Mouse (Mus musculus) stomach, embryonic 16.5 days (tissue): ENCODE data around the gene Cit. TPM values are rescaled to one million over a fixed set of nuclear protein-coding genes. Genes with fewer than 3 reads are reported as not detected.

Experiments used
- ATAC-seq: fragments of 200-750 bp; cut with Nextera tagmentation; 2 replicates; pipeline ENCODE4 v1.8.0; 2017; ENCODE audit warnings: moderate number of reproducible peaks, moderate TSS enrichment; ENCODE audit not compliant: insufficient read depth, low FRiP score
- H3K27ac ChIP-seq: fragments of 300-500 bp; sonication (generic); 2 replicates; pipeline ENCODE4 v1.5.1; 2014; ENCODE audit warnings: low read length
- H3K27me3 ChIP-seq: fragments of 300-500 bp; sonication (generic); 2 replicates; pipeline ENCODE4 v1.6.1; 2014; ENCODE audit warnings: low read length, control low read depth, mixed read lengths; ENCODE audit not compliant: control insufficient read depth, insufficient read depth
- H3K36me3 ChIP-seq: fragments of 300-500 bp; sonication (generic); 2 replicates; pipeline ENCODE4 v1.6.1; 2014; ENCODE audit warnings: low read length; ENCODE audit not compliant: control insufficient read depth, insufficient read depth
- H3K4me1 ChIP-seq: fragments of 300-500 bp; sonication (generic); 2 replicates; pipeline ENCODE4 v1.6.1; 2014; ENCODE audit warnings: low read length, control low read depth, mixed read lengths; ENCODE audit not compliant: control insufficient read depth, insufficient read depth
- H3K4me2 ChIP-seq: fragments of 300-500 bp; sonication (generic); 2 replicates; pipeline ENCODE4 v1.6.1; 2014; ENCODE audit warnings: low read depth, low read length, mixed read lengths
- H3K4me3 ChIP-seq: fragments of 300-500 bp; sonication (generic); replicated peaks from 2 replicates; pipeline ENCODE4 v1.5.1; 2014; ENCODE audit warnings: mild to moderate bottlenecking, low read length
- H3K9ac ChIP-seq: fragments of 300-500 bp; sonication (generic); 2 replicates; pipeline ENCODE4 v1.6.1; 2014; ENCODE audit warnings: low read length
- H3K9me3 ChIP-seq: fragments of 300-500 bp; sonication (generic); replicated peaks from 2 replicates; pipeline ENCODE4 v1.6.1; 2016; ENCODE audit warnings: low read length, control low read depth; ENCODE audit not compliant: control insufficient read depth
- WGBS: fragments of 180-500 bp; shearing (Covaris S2); extraction: QIAGEN DNeasy Blood & Tissue Kit; methylation state at CpG from one replicate; pipeline ENCODE4 v1.1.7; 2014; 5-methylcytosine and 5-hydroxymethylcytosine counted together
- polyA plus RNA-seq: library from polyadenylated mRNA; unstranded; fragments of >200 nt; fragmentation: Nextera tagmentation; extraction: Ambion mirVana; gene quantifications from 2 replicates; pipeline ENCODE4 v1.2.1, GENCODE M21; 2015

Gene Cit
- polyA plus RNA-seq, 1 experiment from 2014 or later: 27.9 TPM

DNA sequence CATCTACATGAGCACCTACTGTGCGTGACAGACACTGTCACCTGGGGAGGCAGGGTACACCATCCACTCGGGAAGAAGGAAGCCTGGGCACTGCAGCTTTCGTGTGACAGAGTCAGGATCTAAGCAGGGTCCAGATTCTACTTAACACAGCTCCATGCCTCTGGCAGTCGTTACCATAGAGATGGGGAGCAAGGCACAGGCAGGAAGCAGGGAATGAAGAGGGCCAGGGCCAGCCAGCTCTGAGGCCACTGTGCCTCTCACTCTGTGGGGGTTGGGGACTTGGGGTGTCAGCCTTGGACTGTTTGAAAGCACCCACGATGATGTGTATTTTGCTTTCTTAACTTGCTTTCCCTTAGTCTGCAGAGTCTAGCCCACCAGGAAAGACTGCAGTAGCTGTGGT lies 133.2 kb downstream of the Cit start:
- no peaks in the 10 kb centered on the region for H3K27me3 ChIP-seq
- 68% methylated on average over 5 of the region's 5 CpGs for WGBS
- 0 out of 2 replicates have a peak, but pooled peaks cover 4% of the 10 kb centered on the region for H3K4me1 ChIP-seq
- peak overlapping the region; percentile 25; the same call in 1 of the 2 replicates for H3K9ac ChIP-seq
- H3K9me3 ChIP-seq: no peaks in the 10 kb centered on the region
- no peak for ATAC-seq
- no peak overlapping the region for H3K4me2 ChIP-seq
- no peak overlapping the region for H3K4me3 ChIP-seq
- H3K27ac ChIP-seq: peak overlapping the region; percentile 71
- H3K36me3 ChIP-seq: peaks cover 4% of the 10 kb centered on the region; the same call in 1 of the 2 replicates

DNA sequence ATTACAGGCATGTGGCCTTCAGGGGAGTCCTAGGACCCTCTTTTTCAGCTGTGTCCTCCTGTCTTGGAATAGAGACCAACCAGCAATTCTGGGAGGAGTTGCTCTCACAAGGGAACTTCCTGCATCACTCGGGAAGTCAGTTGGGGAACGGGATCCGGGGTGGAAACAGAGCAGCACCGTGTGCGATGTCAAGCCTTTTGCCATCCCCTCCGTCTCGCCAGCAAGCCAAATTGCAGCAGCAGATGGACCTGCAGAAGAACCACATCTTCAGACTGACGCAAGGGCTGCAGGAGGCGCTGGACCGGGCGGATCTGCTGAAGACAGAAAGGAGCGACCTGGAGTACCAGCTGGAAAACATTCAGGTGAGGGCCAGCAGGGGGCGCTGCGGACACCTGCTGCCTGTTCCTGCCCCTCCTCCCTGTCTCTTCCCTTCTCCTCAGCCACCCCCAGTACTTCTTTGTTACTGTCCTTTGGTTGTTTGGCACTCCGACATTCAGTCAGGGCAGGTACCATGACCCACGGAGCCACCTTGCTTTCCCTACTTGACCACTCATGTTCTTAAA lies 134.1 kb downstream of the Cit start:
- WGBS: 64% methylated on average over 16 of the region's 16 CpGs
- no peak overlapping the region; the same call in 1 of the 2 replicates for H3K27ac ChIP-seq

DNA sequence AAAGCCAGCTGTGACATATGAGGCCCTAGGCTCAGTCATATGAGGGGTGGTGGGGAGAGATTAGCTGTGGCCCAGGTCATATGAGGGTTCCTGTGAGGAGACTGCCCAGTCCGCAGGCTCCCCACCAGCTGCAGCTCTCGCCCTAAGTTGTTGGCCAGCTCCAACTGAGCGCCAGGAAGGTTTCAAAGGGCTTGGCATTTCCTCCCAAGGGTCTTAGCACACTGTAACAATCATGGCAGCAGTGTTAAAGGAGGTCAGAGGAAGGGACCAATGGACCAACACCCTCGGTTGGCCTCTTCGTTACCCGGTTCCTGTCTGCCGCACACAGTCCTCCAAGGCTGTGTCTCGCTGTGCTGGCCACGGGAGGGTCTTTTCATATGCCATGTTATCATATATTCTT lies 135.5 kb downstream of the Cit start:
- Histone ChIP-seq H3K36me3 (no peaks in the 10 kb centered on the region; the same call in 1 of the 2 replicates), H3K9me3 (no peaks in the 10 kb centered on the region), H3K9ac (no peak overlapping the region), H3K4me1 (0 out of 2 replicates have a peak, but pooled peaks cover 4% of the 10 kb centered on the region), H3K27me3 (no peaks in the 10 kb centered on the region), H3K4me2 (no peak overlapping the region), H3K27ac (no peak overlapping the region), H3K4me3 (no peak overlapping the region)
- WGBS: 90% methylated on average over 9 of the region's 9 CpGs
- ATAC-seq: no peak

More for the DNA sequence above, 134.1 kb downstream of the Cit start:
- Histone ChIP-seq H3K27me3 (no peaks in the 10 kb centered on the region), H3K36me3 (no peaks in the 10 kb centered on the region; the same call in 1 of the 2 replicates), H3K9me3 (no peaks in the 10 kb centered on the region), H3K4me3 (no peak overlapping the region), H3K4me2 (no peak overlapping the region), H3K9ac (no peak overlapping the region), H3K4me1 (0 out of 2 replicates have a peak, but pooled peaks cover 4% of the 10 kb centered on the region)
- no peak for ATAC-seq

DNA sequence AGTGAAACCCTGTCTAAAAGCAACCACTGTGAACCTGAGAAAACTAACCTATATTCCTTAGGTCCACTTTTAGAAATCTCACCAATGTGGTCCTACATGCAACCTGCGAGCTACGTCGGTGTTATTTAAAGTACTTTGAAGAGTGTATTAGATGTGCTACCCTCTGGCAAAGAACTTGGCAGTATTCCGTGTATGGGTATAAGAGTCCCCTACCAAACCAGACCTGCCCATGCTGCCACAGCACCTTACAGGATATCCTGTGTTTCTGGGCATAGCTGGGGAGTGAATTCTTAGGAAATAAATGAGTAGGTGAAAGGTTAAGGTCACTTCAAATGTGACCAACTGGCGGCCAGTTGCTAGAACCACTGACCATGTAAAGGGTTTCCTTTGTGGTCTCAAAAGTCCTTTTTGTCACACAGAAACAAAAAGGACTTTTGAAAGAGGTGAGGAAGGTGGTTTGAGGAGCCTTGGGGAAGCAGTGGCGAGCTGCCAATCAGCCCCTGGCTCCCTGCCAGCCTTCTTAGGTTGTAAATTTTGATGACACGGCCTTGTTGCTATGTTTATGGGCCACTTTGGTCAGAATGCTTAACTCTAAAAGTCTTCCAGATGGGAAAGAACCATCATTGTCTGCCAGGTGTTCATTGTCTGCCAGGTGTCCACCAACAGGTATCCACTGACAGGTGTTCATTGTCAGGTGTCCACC lies 137.7 kb downstream of the Cit start:
- Histone ChIP-seq H3K27me3 (no peaks in the 10 kb centered on the region), H3K9ac (no peak overlapping the region), H3K27ac (no peak overlapping the region), H3K4me1 (no peaks in the 10 kb centered on the region), H3K4me3 (no peak overlapping the region), H3K4me2 (no peak overlapping the region), H3K9me3 (no peaks in the 10 kb centered on the region), H3K36me3 (no peaks in the 10 kb centered on the region; the same call in 1 of the 2 replicates)
- ATAC-seq: no peak
- 76% methylated on average over 7 of the region's 7 CpGs for WGBS

DNA sequence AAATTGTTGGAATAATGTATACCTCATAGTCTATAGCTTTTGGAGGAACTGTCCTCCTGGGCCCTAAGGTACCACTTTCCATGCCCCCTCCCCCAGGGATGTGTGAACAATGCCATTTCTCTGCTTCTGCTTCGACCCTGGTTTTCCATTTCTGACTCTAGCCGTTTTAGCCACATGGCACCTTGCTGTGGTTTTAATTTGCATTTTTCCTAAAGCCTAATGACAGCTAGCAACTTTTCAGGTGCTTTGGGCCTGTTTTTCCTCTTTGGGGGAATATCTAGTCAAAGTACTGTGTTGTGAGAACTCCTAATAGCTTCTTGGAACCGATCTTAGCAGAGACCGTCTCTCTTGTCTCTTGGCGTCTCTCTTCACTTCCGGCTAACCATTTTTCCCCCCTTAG lies 139.3 kb downstream of the Cit start:
- Histone ChIP-seq H3K4me2 (no peak overlapping the region), H3K4me3 (no peak overlapping the region), H3K27me3 (no peaks in the 10 kb centered on the region), H3K4me1 (no peaks in the 10 kb centered on the region), H3K9me3 (no peaks in the 10 kb centered on the region), H3K27ac (no peak overlapping the region), H3K36me3 (no peaks in the 10 kb centered on the region; the same call in none of the 2 replicates), H3K9ac (no peak overlapping the region)
- WGBS: 87% methylated on average over 6 of the region's 6 CpGs
- no peak for ATAC-seq

DNA sequence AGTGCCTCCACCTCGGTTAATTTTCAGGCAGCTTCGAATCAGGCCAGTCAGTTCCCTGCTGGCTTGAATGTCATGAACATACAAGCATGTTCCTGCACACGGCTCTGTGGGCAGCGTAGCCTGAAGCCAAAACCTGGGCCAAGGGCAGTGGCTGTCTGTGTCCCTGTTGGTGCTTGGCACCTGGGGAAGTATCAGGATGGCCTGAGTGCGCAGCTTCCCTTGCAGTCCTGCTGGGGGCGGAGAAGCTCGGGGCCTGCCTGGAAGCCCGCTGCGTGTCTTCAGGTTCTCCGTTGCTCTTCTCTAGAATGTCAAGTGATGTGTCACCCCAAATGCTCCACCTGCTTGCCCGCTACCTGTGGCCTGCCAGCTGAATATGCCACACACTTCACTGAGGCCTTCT lies 140.0 kb downstream of the Cit start:
- Histone ChIP-seq H3K4me2 (no peak overlapping the region), H3K27me3 (no peaks in the 10 kb centered on the region), H3K9me3 (no peaks in the 10 kb centered on the region), H3K27ac (no peak overlapping the region), H3K36me3 (peaks cover 4% of the 10 kb centered on the region; the same call in 1 of the 2 replicates), H3K4me1 (no peaks in the 10 kb centered on the region), H3K9ac (no peak overlapping the region), H3K4me3 (no peak overlapping the region)
- WGBS: 93% methylated on average over 11 of the region's 11 CpGs
- ATAC-seq: no peak

DNA sequence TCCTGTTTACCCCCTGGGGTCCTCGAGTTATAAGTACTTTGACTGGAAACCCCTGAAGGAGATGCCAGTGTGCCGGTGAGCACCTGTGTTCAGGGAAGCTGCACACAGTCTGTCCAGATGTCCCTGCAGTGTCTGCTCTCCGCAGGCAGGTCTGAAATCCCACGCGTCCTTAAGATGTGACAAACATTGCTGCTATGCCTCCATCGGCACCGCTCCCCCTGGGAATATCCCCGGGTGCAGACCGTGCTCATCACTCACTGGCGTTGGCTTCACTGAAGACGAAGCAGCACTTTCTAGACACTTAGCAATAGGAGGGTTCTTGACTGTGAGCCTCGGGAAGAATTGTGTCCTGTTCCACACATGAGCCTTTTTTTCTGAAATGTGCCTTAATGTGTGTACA lies 142.2 kb downstream of the Cit start:
- H3K4me2 ChIP-seq: no peak overlapping the region
- H3K4me1 ChIP-seq: no peaks in the 10 kb centered on the region
- peaks cover 13% of the 10 kb centered on the region for H3K36me3 ChIP-seq
- H3K9ac ChIP-seq: no peak overlapping the region
- no peak overlapping the region for H3K27ac ChIP-seq
- WGBS: 90% methylated on average over 12 of the region's 12 CpGs
- no peak overlapping the region for H3K4me3 ChIP-seq
- ATAC-seq: no peak
- peaks cover 2% of the 10 kb centered on the region; the same call in 1 of the 2 replicates for H3K9me3 ChIP-seq
- no peaks in the 10 kb centered on the region for H3K27me3 ChIP-seq

DNA sequence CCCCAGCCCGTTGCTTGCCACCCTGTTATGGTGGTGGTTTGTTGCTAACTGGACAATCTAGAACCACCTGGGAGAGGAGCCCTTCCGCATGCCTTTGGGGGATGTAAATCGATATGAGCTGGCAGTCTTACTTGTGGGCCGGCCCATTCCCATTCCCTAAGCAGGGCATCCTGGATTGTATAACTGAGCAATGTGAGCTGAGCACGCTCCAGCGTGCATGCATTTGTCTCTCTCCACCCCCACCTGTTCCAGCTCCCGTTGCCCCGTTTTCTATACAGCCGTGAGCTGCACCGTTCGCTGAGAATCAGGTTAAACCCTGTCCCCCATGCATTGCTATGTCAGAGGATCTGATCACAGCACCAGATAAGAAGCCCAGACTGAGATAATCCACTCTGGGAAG lies 146.6 kb downstream of the Cit start:
- H3K36me3 ChIP-seq: peaks cover 13% of the 10 kb centered on the region
- no peaks in the 10 kb centered on the region for H3K4me1 ChIP-seq
- 94% methylated on average over 11 of the region's 11 CpGs for WGBS

DNA sequence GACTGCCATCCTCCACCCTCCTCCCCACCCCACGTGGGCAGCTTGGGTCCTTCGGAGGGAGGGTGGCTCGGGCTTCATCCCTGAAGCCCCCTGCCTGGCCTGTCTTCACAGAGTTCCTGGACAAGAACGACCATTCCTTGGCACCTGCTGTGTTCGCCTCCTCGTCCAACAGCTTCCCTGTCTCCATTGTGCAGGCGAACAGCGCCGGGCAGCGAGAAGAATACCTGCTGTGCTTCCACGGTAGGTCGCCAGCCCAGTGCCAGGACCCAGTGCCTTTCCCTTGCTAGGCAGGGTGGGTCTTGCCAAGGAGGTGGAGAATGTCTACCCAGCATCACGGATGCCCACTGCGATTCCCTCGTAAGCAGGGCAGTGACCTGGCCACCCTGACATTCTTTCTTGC lies 149.0 kb downstream of the Cit start:
- ATAC-seq: no peak
- peaks cover 2% of the 10 kb centered on the region; the same call in 1 of the 2 replicates for H3K9me3 ChIP-seq
- no peak overlapping the region for H3K9ac ChIP-seq
- no peak overlapping the region for H3K4me3 ChIP-seq
- no peak overlapping the region for H3K4me2 ChIP-seq
- H3K27ac ChIP-seq: no peak overlapping the region
- no peaks in the 10 kb centered on the region for H3K27me3 ChIP-seq
- 95% methylated on average over 15 of the region's 15 CpGs for WGBS
- no peaks in the 10 kb centered on the region for H3K4me1 ChIP-seq
- peaks cover 13% of the 10 kb centered on the region for H3K36me3 ChIP-seq

More for the DNA sequence above, 146.6 kb downstream of the Cit start:
- Histone ChIP-seq H3K9me3 (peaks cover 2% of the 10 kb centered on the region; the same call in 1 of the 2 replicates), H3K4me2 (no peak overlapping the region), H3K9ac (no peak overlapping the region), H3K27ac (no peak overlapping the region), H3K4me3 (no peak overlapping the region), H3K27me3 (no peaks in the 10 kb centered on the region)
- no peak for ATAC-seq
